Mouse (Mus musculus): ENCODE results near the gene Gm572. TPM values are rescaled to one million over a fixed set of nuclear protein-coding genes. Genes with fewer than 3 reads are reported as not detected.

Gene Gm572
- polyA plus RNA-seq, 1 experiment, result not detected

- no peaks in the 10 kb centered on the region for H3K4me1 ChIP-seq (ENCODE audit: control insufficient read depth)
- TF ChIP-seq TAL1 (IDR thresholded peaks at IDR 0.05; ENCODE audit: low read length) (no peak), GATA1 (IDR thresholded peaks at IDR 0.05; ENCODE audit: low read length) (no peak)
- no peaks in the 10 kb centered on the region for H3K27me3 ChIP-seq (ENCODE audit: control insufficient read depth)
- H3K9me3 ChIP-seq (ENCODE audit: control insufficient read depth, low read length), result peaks cover 3% of the 10 kb centered on the region; the same call in 1 of the 2 replicates
- H3K36me3 ChIP-seq (ENCODE audit: control insufficient read depth), result no peaks in the 10 kb centered on the region
- H3K4me3 ChIP-seq (replicated peaks), result no peak overlapping the region
Observed at GRCm38 (mm10) chr4:148651045-148651444, 7.9 kb downstream of the Gm572 start.

DNA sequence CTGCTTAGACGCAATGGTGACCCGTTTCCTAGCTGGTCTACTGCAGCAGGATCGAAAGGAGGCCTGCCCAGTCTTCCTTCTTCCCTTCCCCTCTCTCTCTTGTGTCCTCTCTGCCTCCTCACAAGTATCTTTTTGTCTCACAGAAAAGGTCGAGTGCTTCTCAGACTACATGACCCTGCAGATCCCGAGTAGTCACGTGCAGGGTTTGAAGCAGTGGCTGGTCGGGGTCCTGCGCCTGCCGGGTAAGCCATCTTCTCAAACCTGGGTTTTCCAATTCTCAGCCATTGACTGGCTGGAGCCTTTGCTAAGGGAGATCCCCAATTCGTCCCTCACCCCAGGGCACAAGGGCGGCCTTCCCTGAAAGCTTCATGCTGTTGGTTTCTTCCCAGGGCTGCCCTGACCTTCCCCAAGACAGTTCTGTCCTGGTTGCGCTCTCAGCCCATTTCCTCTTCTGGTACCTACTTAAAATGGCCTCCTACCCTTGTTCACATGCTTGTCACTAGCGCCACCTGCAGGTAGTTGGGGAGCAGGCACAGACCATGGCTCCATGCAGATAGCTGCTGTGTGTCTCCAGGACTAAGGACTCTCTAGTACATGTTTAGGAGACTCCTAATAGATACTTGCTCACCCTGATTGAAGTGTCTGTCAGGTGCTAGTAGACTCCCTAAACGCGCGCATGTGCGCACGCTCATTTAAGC lies 11.7 kb downstream of the Gm572 start:
- Histone ChIP-seq H3K36me3 (ENCODE audit: control insufficient read depth) (no peaks in the 10 kb centered on the region), H3K4me1 (ENCODE audit: control insufficient read depth) (no peaks in the 10 kb centered on the region), H3K9me3 (ENCODE audit: control insufficient read depth, low read length) (peaks cover 3% of the 10 kb centered on the region; the same call in 1 of the 2 replicates), H3K27me3 (ENCODE audit: control insufficient read depth) (no peaks in the 10 kb centered on the region), H3K4me3 (replicated peaks) (no peak overlapping the region)
- TF ChIP-seq TAL1 (IDR thresholded peaks at IDR 0.05; ENCODE audit: low read length) (no peak), GATA1 (IDR thresholded peaks at IDR 0.05; ENCODE audit: low read length) (no peak)

- no peak for TF ChIP-seq GATA1 (IDR thresholded peaks at IDR 0.05; ENCODE audit: low read length)
- TF ChIP-seq TAL1 (IDR thresholded peaks at IDR 0.05; ENCODE audit: low read length), result no peak
- Histone ChIP-seq H3K36me3 (ENCODE audit: control insufficient read depth) (no peaks in the 10 kb centered on the region), H3K27me3 (ENCODE audit: control insufficient read depth) (no peaks in the 10 kb centered on the region), H3K4me3 (replicated peaks) (no peak overlapping the region), H3K4me1 (ENCODE audit: control insufficient read depth) (no peaks in the 10 kb centered on the region), H3K9me3 (ENCODE audit: control insufficient read depth, low read length) (peaks cover 3% of the 10 kb centered on the region; the same call in 1 of the 2 replicates)
Observed at GRCm38 (mm10) chr4:148656691-148657258, 13.7 kb downstream of the Gm572 start.

DNA sequence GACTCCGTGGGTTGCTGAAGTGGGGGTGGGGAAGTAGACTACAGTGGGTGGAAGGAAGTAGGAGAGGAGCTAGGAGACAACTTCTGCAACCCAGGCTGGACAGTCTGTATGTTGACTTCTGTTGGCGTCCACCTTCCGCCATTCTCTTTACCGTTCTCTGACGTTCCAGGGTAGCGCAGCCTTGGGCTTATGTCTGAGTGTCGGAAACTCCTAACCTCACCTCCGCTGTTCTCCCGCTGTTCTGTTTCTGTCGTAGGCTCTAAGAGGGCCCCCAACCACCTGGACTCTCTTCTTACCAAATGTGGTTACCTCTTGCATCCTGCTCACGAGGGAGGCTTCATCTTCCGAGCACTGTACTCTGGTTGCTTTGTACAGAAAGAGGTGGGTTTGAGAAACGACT lies 14.7 kb downstream of the Gm572 start:
- peaks cover 3% of the 10 kb centered on the region; the same call in 1 of the 2 replicates for H3K9me3 ChIP-seq (ENCODE audit: control insufficient read depth, low read length)

DNA sequence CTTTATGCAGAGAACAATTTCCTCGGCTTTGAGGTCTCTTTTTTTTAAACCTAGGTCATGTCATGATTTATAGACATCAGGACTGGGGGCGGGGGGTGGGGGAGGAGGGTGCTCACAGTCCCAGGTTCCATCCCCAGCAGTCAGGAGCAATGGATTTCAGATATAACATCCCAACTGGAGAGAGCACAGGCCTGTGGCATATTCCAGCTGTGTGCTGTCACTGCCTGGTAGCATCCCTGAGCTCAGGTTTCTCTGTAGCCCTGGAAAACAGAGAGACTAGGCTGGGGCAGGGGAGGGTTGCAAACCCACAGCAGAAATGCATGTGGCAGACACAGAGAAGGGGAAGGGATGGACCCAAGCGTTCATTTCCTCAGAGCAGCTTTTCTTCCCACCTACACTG lies 17.1 kb downstream of the Gm572 start:
- TF ChIP-seq GATA1 (IDR thresholded peaks at IDR 0.05; ENCODE audit: low read length), result no peak
- no peak for TF ChIP-seq TAL1 (IDR thresholded peaks at IDR 0.05; ENCODE audit: low read length)
- Histone ChIP-seq H3K27me3 (ENCODE audit: control insufficient read depth) (peaks cover 7% of the 10 kb centered on the region; the same call in 1 of the 2 replicates), H3K9me3 (ENCODE audit: control insufficient read depth, low read length) (no peaks in the 10 kb centered on the region), H3K36me3 (ENCODE audit: control insufficient read depth) (no peaks in the 10 kb centered on the region), H3K4me1 (ENCODE audit: control insufficient read depth) (no peaks in the 10 kb centered on the region), H3K4me3 (replicated peaks) (no peak overlapping the region)

More for the DNA sequence above, 14.7 kb downstream of the Gm572 start:
- H3K4me1 ChIP-seq (ENCODE audit: control insufficient read depth), result no peaks in the 10 kb centered on the region
- peaks cover 2% of the 10 kb centered on the region; the same call in 1 of the 2 replicates for H3K27me3 ChIP-seq (ENCODE audit: control insufficient read depth)
- H3K36me3 ChIP-seq (ENCODE audit: control insufficient read depth), result no peaks in the 10 kb centered on the region
- no peak for TF ChIP-seq TAL1 (IDR thresholded peaks at IDR 0.05; ENCODE audit: low read length)
- no peak for TF ChIP-seq GATA1 (IDR thresholded peaks at IDR 0.05; ENCODE audit: low read length)
- no peak overlapping the region for H3K4me3 ChIP-seq (replicated peaks)

GRCm38 (mm10) chr4:148662168-148662965 lies 19.2 kb downstream of the Gm572 start:
- Histone ChIP-seq H3K4me1 (ENCODE audit: control insufficient read depth) (no peaks in the 10 kb centered on the region), H3K27me3 (ENCODE audit: control insufficient read depth) (peaks cover 7% of the 10 kb centered on the region; the same call in 1 of the 2 replicates), H3K9me3 (ENCODE audit: control insufficient read depth, low read length) (no peaks in the 10 kb centered on the region), H3K4me3 (replicated peaks) (no peak overlapping the region), H3K36me3 (ENCODE audit: control insufficient read depth) (no peaks in the 10 kb centered on the region)
- TF ChIP-seq GATA1 (IDR thresholded peaks at IDR 0.05; ENCODE audit: low read length), result no peak
- TF ChIP-seq TAL1 (IDR thresholded peaks at IDR 0.05; ENCODE audit: low read length), result no peak

GRCm38 (mm10) chr4:148663326-148663725 lies 20.2 kb downstream of the Gm572 start:
- no peaks in the 10 kb centered on the region for H3K9me3 ChIP-seq (ENCODE audit: control insufficient read depth, low read length)
- H3K4me3 ChIP-seq (replicated peaks), result no peak overlapping the region
- H3K4me1 ChIP-seq (ENCODE audit: control insufficient read depth), result no peaks in the 10 kb centered on the region
- H3K36me3 ChIP-seq (ENCODE audit: control insufficient read depth), result no peaks in the 10 kb centered on the region
- TF ChIP-seq TAL1 (IDR thresholded peaks at IDR 0.05; ENCODE audit: low read length), result no peak
- no peak for TF ChIP-seq GATA1 (IDR thresholded peaks at IDR 0.05; ENCODE audit: low read length)
- H3K27me3 ChIP-seq (ENCODE audit: control insufficient read depth), result peaks cover 7% of the 10 kb centered on the region; the same call in 1 of the 2 replicates

- TF ChIP-seq GATA1 (IDR thresholded peaks at IDR 0.05; ENCODE audit: low read length) (no peak), TAL1 (IDR thresholded peaks at IDR 0.05; ENCODE audit: low read length) (no peak)
- peaks cover 7% of the 10 kb centered on the region; the same call in 1 of the 2 replicates for H3K27me3 ChIP-seq (ENCODE audit: control insufficient read depth)
- no peak overlapping the region for H3K4me3 ChIP-seq (replicated peaks)
- no peaks in the 10 kb centered on the region for H3K36me3 ChIP-seq (ENCODE audit: control insufficient read depth)
- H3K9me3 ChIP-seq (ENCODE audit: control insufficient read depth, low read length), result no peaks in the 10 kb centered on the region
- no peaks in the 10 kb centered on the region for H3K4me1 ChIP-seq (ENCODE audit: control insufficient read depth)
Observed at GRCm38 (mm10) chr4:148664021-148664420, 20.9 kb downstream of the Gm572 start.

Measured in erythroblast, embryonic 14.5 days (primary cell).